Mouse (Mus musculus) ES-CJ7 (cell line): ENCODE measurements at regions not wholly inside any gene's neighbourhood (a gene's known extent, or its start where the extent isn't known, plus 50 kb on each side); places are given as distances from the start of the nearest gene placed in this dataset.

Experiments
- DNase-seq: peaks from one replicate; pipeline ENCODE4 v3.0.0; 2011; ENCODE audit warnings: low read depth, low spot score

- DNase-seq = no peak
Observed at GRCm38 (mm10) chr12:80018086-80018485, 94.7 kb downstream of the Zfp36l1 start.

GRCm38 (mm10) chr12:80017376-80017929 lies 95.4 kb downstream of the Zfp36l1 start:
- DNase-seq = no peak

- DNase-seq = no peak
Observed at GRCm38 (mm10) chr12:80015938-80016337, 96.9 kb downstream of the Zfp36l1 start.

GRCm38 (mm10) chr12:80014598-80014983 lies 98.2 kb downstream of the Zfp36l1 start:
- no peak for DNase-seq

- peak; percentile 46 for DNase-seq
Observed at GRCm38 (mm10) chr12:80013904-80014597, 98.8 kb downstream of the Zfp36l1 start.

- no peak for DNase-seq
Observed at GRCm38 (mm10) chr12:80013577-80013903, 99.3 kb downstream of the Zfp36l1 start.

- DNase-seq = no peak
Observed at GRCm38 (mm10) chr12:80011916-80012315, 100.9 kb downstream of the Zfp36l1 start.

GRCm38 (mm10) chr12:80010947-80011346 lies 101.9 kb downstream of the Zfp36l1 start:
- DNase-seq = no peak

GRCm38 (mm10) chr12:80010220-80010619 lies 102.6 kb downstream of the Zfp36l1 start:
- peak; percentile 92 for DNase-seq

GRCm38 (mm10) chr12:80007849-80008248 lies 105.0 kb downstream of the Zfp36l1 start:
- DNase-seq = peak; percentile 8

- DNase-seq = peak; percentile 18
Observed at GRCm38 (mm10) chr12:80005227-80005919, 107.4 kb downstream of the Zfp36l1 start.

- no peak for DNase-seq
Observed at GRCm38 (mm10) chr12:80004575-80004974, 108.2 kb downstream of the Zfp36l1 start.

GRCm38 (mm10) chr12:80003486-80003885 lies 109.3 kb downstream of the Zfp36l1 start:
- no peak for DNase-seq

- DNase-seq = no peak
Observed at GRCm38 (mm10) chr12:80002474-80003125, 110.2 kb downstream of the Zfp36l1 start.

- no peak for DNase-seq
Observed at GRCm38 (mm10) chr12:80001794-80002193, 111.0 kb downstream of the Zfp36l1 start.

GRCm38 (mm10) chr12:79999868-80000370 lies 112.9 kb downstream of the Zfp36l1 start:
- DNase-seq = no peak

GRCm38 (mm10) chr12:79998788-79999187 lies 114.0 kb downstream of the Zfp36l1 start:
- no peak for DNase-seq

GRCm38 (mm10) chr12:79998339-79998738 lies 114.5 kb downstream of the Zfp36l1 start:
- DNase-seq = no peak

- DNase-seq = no peak
Observed at GRCm38 (mm10) chr12:79997201-79997600, 115.6 kb downstream of the Zfp36l1 start.

- DNase-seq = peak; percentile 58
Observed at GRCm38 (mm10) chr12:79995521-79996094, 117.2 kb downstream of the Zfp36l1 start.

- DNase-seq = no peak
Observed at GRCm38 (mm10) chr12:79993821-79994571, 118.8 kb downstream of the Zfp36l1 start.
